Mouse (Mus musculus) layer of hippocampus, postnatal 14 days (tissue): Measurements from ENCODE around the gene Olfr1493-ps1. TPM values are rescaled to one million over a fixed set of nuclear protein-coding genes. Genes with fewer than 3 reads are reported as not detected.

Experiments
- DNase-seq, 2 experiments: peaks; one replicate each; pipeline ENCODE4 v3.0.0; 2021 to 2022; ENCODE audit warnings: low spot score in 2 of 2, mixed read lengths in 1 of 2
- long read RNA-seq, 2 experiments: library from polyadenylated mRNA; stranded (forward); transcript quantifications; one replicate each; pipeline ENCODE4 v2.0.0; 2021
- total RNA-seq, 2 experiments: library from RNA; stranded (reverse); gene quantifications; 2 replicates each; pipeline ENCODE4 v1.2.3; 2021

The Olfr1493-ps1 gene
- not detected for total RNA-seq
- long read RNA-seq, experiment 1, result 0 reads
- long read RNA-seq, experiment 2, result 0 reads

- DNase-seq, result no peak
Measured at GRCm38 (mm10) chr19:13722978-13723377, at the start of gene Olfr1493-ps1. TSS of gene Olfr1493-ps1 (plus strand) at chr19:13723278.

- no peak for DNase-seq
Measured at GRCm38 (mm10) chr19:13696968-13697367, 26.1 kb upstream of the Olfr1493-ps1 start, which contains the start of gene Olfr1491. TSS of gene Olfr1491 (plus strand) at chr19:13697268.

- DNase-seq, result no peak
Measured at GRCm38 (mm10) chr19:13739428-13739827, 16.4 kb downstream of the Olfr1493-ps1 start, which contains the start of gene Olfr1494. TSS of gene Olfr1494 (plus strand) at chr19:13739728.

GRCm38 (mm10) chr19:13749366-13749765, 26.3 kb downstream of the Olfr1493-ps1 start:
- DNase-seq, result no peak

GRCm38 (mm10) chr19:13764306-13764705, 41.2 kb downstream of the Olfr1493-ps1 start, which contains the start of gene Olfr1495:
TSS of gene Olfr1495 (plus strand) at chr19:13764606.
- no peak for DNase-seq

- no peak for DNase-seq
Measured at GRCm38 (mm10) chr19:13768565-13769276, 45.6 kb downstream of the Olfr1493-ps1 start.

- DNase-seq, result no peak
Measured at GRCm38 (mm10) chr19:13777578-13777977, 54.5 kb downstream of the Olfr1493-ps1 start, which contains the start of gene Olfr1496. TSS of gene Olfr1496 (plus strand) at chr19:13777878.

Other genes starting within 250 kb of the Olfr1493-ps1 start
- not detected for gene Olfr1475, start 243.1 kb upstream of the Olfr1493-ps1 start, total RNA-seq
- gene Olfr1477, start 222.7 kb upstream of the Olfr1493-ps1 start, total RNA-seq, result not detected
- gene Olfr1480, start 195.4 kb upstream of the Olfr1493-ps1 start, total RNA-seq, result not detected
- gene Olfr1484, start 139.8 kb upstream of the Olfr1493-ps1 start, total RNA-seq, result not detected
- not detected for gene Olfr1487, start 105.9 kb upstream of the Olfr1493-ps1 start, total RNA-seq
- gene Olfr1489, start 91.7 kb upstream of the Olfr1493-ps1 start, total RNA-seq, result not detected
- not detected for gene Olfr1490, start 72.2 kb upstream of the Olfr1493-ps1 start, total RNA-seq
- gene Olfr1491, start 26.0 kb upstream of the Olfr1493-ps1 start, total RNA-seq, result not detected
- gene Olfr1494, start 16.4 kb downstream of the Olfr1493-ps1 start, total RNA-seq, result not detected
- not detected for gene Olfr1495, start 41.3 kb downstream of the Olfr1493-ps1 start, total RNA-seq
- gene Olfr1496, start 54.6 kb downstream of the Olfr1493-ps1 start, total RNA-seq, result not detected
- gene Olfr1497, start 74.9 kb downstream of the Olfr1493-ps1 start, total RNA-seq, result not detected
- gene Olfr1499, start 96.2 kb downstream of the Olfr1493-ps1 start, total RNA-seq, result not detected
- not detected for gene Olfr1500, start 107.2 kb downstream of the Olfr1493-ps1 start, total RNA-seq
- not detected for gene Olfr1501, start 127.4 kb downstream of the Olfr1493-ps1 start, total RNA-seq
- not detected for gene Olfr1502, start 138.5 kb downstream of the Olfr1493-ps1 start, total RNA-seq
- gene Olfr1504, start 174.7 kb downstream of the Olfr1493-ps1 start, total RNA-seq, result not detected
- not detected for gene Olfr1505, start 190.3 kb downstream of the Olfr1493-ps1 start, total RNA-seq